Mouse (Mus musculus): Measurements from ENCODE around the gene Atp6v0d1. TPM values are rescaled to one million over a fixed set of nuclear protein-coding genes. Genes with fewer than 3 reads are reported as not detected.

Atp6v0d1 gene
- 159 TPM for polyA plus RNA-seq (2021)

- POLR2A ChIA-PET = interaction anchor here (0.9 to 1.5 kb wide), 6 partner anchors 10 to 82 kb away, joined by 3 to 6 read pairs (median 4); no protein-coding TSS in a partner anchor
- in situ Hi-C loops (cut with MboI; ENCODE audit: low pct_unique_long_range_greater_than_20kb) = no loop called here
Measured at GRCm38 (mm10) chr8:105565952-105566702, at the start of gene Atp6v0d1. TSS of gene Atp6v0d1 (minus strand) at chr8:105566047.

GRCm38 (mm10) chr8:105613830-105614511 lies 48.1 kb upstream of the Atp6v0d1 start:
- no peak for DNase-seq (ENCODE audit: low read depth, low spot score)
- H3K27me3 ChIP-seq = no peaks in the 10 kb centered on the region
- ATAC-seq = peak; percentile 17
- in situ Hi-C loops (cut with MboI; ENCODE audit: low pct_unique_long_range_greater_than_20kb) = no loop called here
- ChIA-PET POLR2A (no interaction called here), CTCF (interaction anchor here (2.3 kb wide), 1 partner anchor 17 kb away, joined by 5 read pairs; no protein-coding TSS in a partner anchor)
- no peak for TF ChIP-seq CTCF (IDR thresholded peaks at IDR 0.05)

More at GRCm38 (mm10) chr8:105565952-105566702, at the start of gene Atp6v0d1:
- DNase-seq (ENCODE audit: low read depth, low spot score) (peak; percentile 96), ATAC-seq (peak; percentile 84)
- CTCF ChIA-PET = interaction anchor here (0.6 to 1.6 kb wide), 11 partner anchors 9 to 82 kb away, joined by 3 to 7 read pairs (median 4); no protein-coding TSS in a partner anchor
- no peaks in the 10 kb centered on the region for H3K27me3 ChIP-seq
- peak; percentile 98 for TF ChIP-seq CTCF (IDR thresholded peaks at IDR 0.05)

- in situ Hi-C loops (cut with MboI; ENCODE audit: low pct_unique_long_range_greater_than_20kb) = no loop called here
- ATAC-seq (no peak), DNase-seq (ENCODE audit: low read depth, low spot score) (no peak)
- CTCF ChIA-PET = interaction anchor here (1.6 to 2.3 kb wide), 2 partner anchors 9 to 16 kb away, joined by 5 to 7 read pairs; no protein-coding TSS in a partner anchor
- no peak for TF ChIP-seq CTCF (IDR thresholded peaks at IDR 0.05)
- POLR2A ChIA-PET = interaction anchor here (0.6 kb wide), 1 partner anchor 333 kb away, joined by 5 read pairs; no protein-coding TSS in a partner anchor
- no peaks in the 10 kb centered on the region for H3K27me3 ChIP-seq
Measured at GRCm38 (mm10) chr8:105613037-105613436, 47.2 kb upstream of the Atp6v0d1 start.

- TF ChIP-seq CTCF (IDR thresholded peaks at IDR 0.05) = no peak
- in situ Hi-C loops (cut with MboI; ENCODE audit: low pct_unique_long_range_greater_than_20kb) = no loop called here
- no peak for ATAC-seq
Measured at GRCm38 (mm10) chr8:105611836-105612235, 46.0 kb upstream of the Atp6v0d1 start.

GRCm38 (mm10) chr8:105609771-105610170 lies 43.9 kb upstream of the Atp6v0d1 start:
- ChIA-PET CTCF (interaction anchor here (1.0 to 4.9 kb wide), 2 partner anchors 13 to 17 kb away, joined by 3 to 25 read pairs; no protein-coding TSS in a partner anchor), POLR2A (interaction anchor here (0.5 to 0.7 kb wide), 3 partner anchors 13 to 22 kb away, joined by 3 to 5 read pairs (median 4); no protein-coding TSS in a partner anchor)
- no peak for ATAC-seq
- in situ Hi-C loops (cut with MboI; ENCODE audit: low pct_unique_long_range_greater_than_20kb) = no loop called here
- H3K27me3 ChIP-seq = no peaks in the 10 kb centered on the region
- TF ChIP-seq CTCF (IDR thresholded peaks at IDR 0.05) = no peak
- no peak for DNase-seq (ENCODE audit: low read depth, low spot score)

More at GRCm38 (mm10) chr8:105611836-105612235, 46.0 kb upstream of the Atp6v0d1 start:
- ChIA-PET POLR2A (no interaction called here), CTCF (interaction anchor here (1.6 to 2.3 kb wide), 2 partner anchors 10 to 15 kb away, joined by 5 to 7 read pairs; no protein-coding TSS in a partner anchor)
- no peaks in the 10 kb centered on the region for H3K27me3 ChIP-seq
- DNase-seq (ENCODE audit: low read depth, low spot score) = no peak

GRCm38 (mm10) chr8:105609355-105609754 lies 43.5 kb upstream of the Atp6v0d1 start:
- DNase-seq (ENCODE audit: low read depth, low spot score) (no peak), ATAC-seq (no peak)
- TF ChIP-seq CTCF (IDR thresholded peaks at IDR 0.05) = no peak
- POLR2A ChIA-PET = interaction anchor here (0.7 to 1.4 kb wide), 2 partner anchors 14 to 18 kb away, joined by 4 read pairs; no protein-coding TSS in a partner anchor
- H3K27me3 ChIP-seq = no peaks in the 10 kb centered on the region
- in situ Hi-C loops (cut with MboI; ENCODE audit: low pct_unique_long_range_greater_than_20kb) = no loop called here
- CTCF ChIA-PET = interaction anchor here (0.9 to 4.9 kb wide), 5 partner anchors 8 to 40 kb away, joined by 3 to 25 read pairs (median 5); no protein-coding TSS in a partner anchor

- DNase-seq (ENCODE audit: low read depth, low spot score) (no peak), ATAC-seq (no peak)
- no peak for TF ChIP-seq CTCF (IDR thresholded peaks at IDR 0.05)
- no peaks in the 10 kb centered on the region for H3K27me3 ChIP-seq
- ChIA-PET CTCF (interaction anchor here (1.0 to 4.9 kb wide), 12 partner anchors 9 to 237 kb away, joined by 3 to 25 read pairs (median 4); no protein-coding TSS in a partner anchor), POLR2A (interaction anchor here (0.6 to 1.4 kb wide), 4 partner anchors 13 to 24 kb away, joined by 3 to 5 read pairs (median 4); no protein-coding TSS in a partner anchor)
- in situ Hi-C loops (cut with MboI; ENCODE audit: low pct_unique_long_range_greater_than_20kb) = no loop called here
Measured at GRCm38 (mm10) chr8:105607684-105608083, 41.8 kb upstream of the Atp6v0d1 start.

- in situ Hi-C loops (cut with MboI; ENCODE audit: low pct_unique_long_range_greater_than_20kb) = no loop called here
- ATAC-seq = no peak
- no peak for TF ChIP-seq CTCF (IDR thresholded peaks at IDR 0.05)
- ChIA-PET CTCF (interaction anchor here (0.7 to 4.9 kb wide), 7 partner anchors 9 to 41 kb away, joined by 3 to 25 read pairs (median 4); no protein-coding TSS in a partner anchor), POLR2A (interaction anchor here (0.6 to 2.0 kb wide), 5 partner anchors 10 to 94 kb away, joined by 3 to 8 read pairs (median 5); partner anchors contain the start of genes Acd and Pard6a)
- no peaks in the 10 kb centered on the region for H3K27me3 ChIP-seq
- DNase-seq (ENCODE audit: low read depth, low spot score) = no peak
Measured at GRCm38 (mm10) chr8:105607062-105607461, 41.2 kb upstream of the Atp6v0d1 start.

- ATAC-seq (peak; percentile 68), DNase-seq (ENCODE audit: low read depth, low spot score) (no peak)
- ChIA-PET POLR2A (interaction anchor here (0.9 to 2.2 kb wide), 6 partner anchors 10 to 94 kb away, joined by 3 to 10 read pairs (median 5); partner anchors contain the start of genes Acd and Pard6a), CTCF (interaction anchor here (0.7 to 4.9 kb wide), 8 partner anchors 10 to 40 kb away, joined by 3 to 25 read pairs (median 6); no protein-coding TSS in a partner anchor)
- no peaks in the 10 kb centered on the region for H3K27me3 ChIP-seq
- no peak for TF ChIP-seq CTCF (IDR thresholded peaks at IDR 0.05)
- in situ Hi-C loops (cut with MboI; ENCODE audit: low pct_unique_long_range_greater_than_20kb) = no loop called here
Measured at GRCm38 (mm10) chr8:105606189-105607023, 40.6 kb upstream of the Atp6v0d1 start.
